Mouse (Mus musculus) hindbrain, embryonic 13.5 days (tissue): Measurements from ENCODE around the gene Slc29a3. TPM values are rescaled to one million over a fixed set of nuclear protein-coding genes. Genes with fewer than 3 reads are reported as not detected.
A peak's percentile ranks its signal among the peaks of the same experiment; 100 is the strongest.

ENCODE experiments used
- ATAC-seq: fragments of 200-750 bp; cut with Nextera tagmentation; 2 replicates; pipeline ENCODE4 v1.8.0; 2017; ENCODE audit warnings: moderate TSS enrichment; ENCODE audit not compliant: low FRiP score
- H3K27ac ChIP-seq: fragments of 300-500 bp; sonication (generic); 2 replicates; pipeline ENCODE4 v1.5.1; 2015; ENCODE audit warnings: inconsistent platforms, mild to moderate bottlenecking, moderate library complexity
- H3K27me3 ChIP-seq: fragments of 300-500 bp; sonication (generic); 2 replicates; pipeline ENCODE4 v1.6.1; 2015; ENCODE audit warnings: mild to moderate bottlenecking, inconsistent platforms
- H3K36me3 ChIP-seq: fragments of 300-500 bp; sonication (generic); 2 replicates; pipeline ENCODE4 v1.6.1; 2015; ENCODE audit warnings: mild to moderate bottlenecking, inconsistent platforms
- H3K4me1 ChIP-seq: fragments of 300-500 bp; sonication (generic); replicated peaks from 2 replicates; pipeline ENCODE4 v1.6.1; 2015; ENCODE audit warnings: inconsistent platforms
- H3K4me2 ChIP-seq: fragments of 300-500 bp; sonication (generic); 2 replicates; pipeline ENCODE4 v1.6.1; 2015; ENCODE audit warnings: inconsistent platforms, mild to moderate bottlenecking, moderate library complexity
- H3K4me3 ChIP-seq: fragments of 300-500 bp; sonication (generic); 2 replicates; pipeline ENCODE4 v1.5.1; 2015; ENCODE audit warnings: mild to moderate bottlenecking, inconsistent platforms
- H3K9ac ChIP-seq: fragments of 300-500 bp; sonication (generic); 2 replicates; pipeline ENCODE4 v1.6.1; 2015; ENCODE audit warnings: mild to moderate bottlenecking, inconsistent platforms
- H3K9me3 ChIP-seq: fragments of 300-500 bp; sonication (generic); 2 replicates; pipeline ENCODE4 v1.6.1; 2016; ENCODE audit warnings: inconsistent platforms
- WGBS: fragments of 180-500 bp; shearing (Covaris S2); methylation state at CpG from one replicate; pipeline ENCODE4 v1.1.7; 2015; 5-methylcytosine and 5-hydroxymethylcytosine counted together
- polyA plus RNA-seq: library from polyadenylated mRNA; unstranded; fragments of >200 nt; fragmentation: Nextera tagmentation; extraction: Ambion mirVana; gene quantifications from 2 replicates; pipeline ENCODE4 v1.2.1, GENCODE M21; 2015

Gene Slc29a3
- polyA plus RNA-seq: 14.1 and 15.8 TPM in 2 replicates

GRCm38 (mm10) chr10:60752040-60753020 lies at the start of gene Slc29a3:
TSS of gene Slc29a3 (minus strand) at chr10:60752794.
- Histone ChIP-seq H3K9me3 (no peaks in the 10 kb centered on the region), H3K9ac (peak within 1 kb of the TSS; percentile 87), H3K36me3 (peaks cover 15% of the 10 kb centered on the region), H3K27me3 (no peaks in the 10 kb centered on the region), H3K4me2 (peak within 1 kb of the TSS; percentile 87), H3K27ac (peak within 1 kb of the TSS; percentile 91), H3K4me1 (peaks cover 52% of the 10 kb centered on the region), H3K4me3 (peak within 1 kb of the TSS; percentile 58)
- WGBS: 7% methylated on average over 41 of the region's 41 CpGs
- peak; percentile 90 for ATAC-seq

- Histone ChIP-seq H3K4me2 (no peak overlapping the region), H3K9me3 (no peaks in the 10 kb centered on the region), H3K4me3 (no peak overlapping the region), H3K9ac (no peak overlapping the region), H3K36me3 (no peaks in the 10 kb centered on the region), H3K4me1 (peaks cover 56% of the 10 kb centered on the region), H3K27ac (no peak overlapping the region), H3K27me3 (peaks cover 61% of the 10 kb centered on the region)
- ATAC-seq: no peak
- WGBS: 68% methylated on average over 12 of the region's 12 CpGs
These were observed 49.4 kb upstream of the Slc29a3 start for GRCm38 (mm10) chr10:60801898-60802412.

DNA sequence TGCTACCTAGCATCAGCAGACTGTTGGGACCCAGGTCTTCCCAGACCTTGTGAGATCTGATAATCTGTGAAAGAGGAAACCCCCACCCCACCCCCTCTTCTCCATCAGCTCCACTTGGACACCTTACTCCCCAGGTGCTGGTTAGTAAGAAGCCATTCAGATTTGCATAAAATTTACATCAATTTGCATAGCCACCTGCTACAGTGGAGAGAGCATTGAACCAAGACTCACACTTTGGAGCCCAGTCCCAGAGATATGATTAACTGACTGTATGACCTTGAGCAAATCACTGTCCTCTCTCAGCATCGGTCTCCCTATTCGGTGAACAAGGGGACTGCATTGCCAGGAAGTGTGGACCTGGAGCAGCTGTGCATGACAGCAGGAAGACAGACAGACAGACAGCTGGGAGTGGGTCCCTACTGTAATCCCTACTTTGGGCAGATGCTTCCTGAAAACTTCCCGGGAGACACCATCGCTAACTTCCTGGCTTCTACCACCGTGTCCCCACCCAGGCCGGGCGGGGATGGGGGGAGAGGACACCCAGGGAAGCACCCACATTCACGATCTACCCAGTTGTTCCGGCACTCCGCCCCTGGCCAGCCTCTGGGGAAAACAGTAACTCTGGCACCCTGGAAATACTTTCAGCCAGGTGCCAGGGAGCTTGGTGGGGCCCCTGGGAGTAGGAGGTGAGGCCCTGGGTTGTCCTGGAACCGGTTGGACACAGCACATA lies 48.7 kb upstream of the Slc29a3 start:
- Histone ChIP-seq H3K9ac (no peak overlapping the region), H3K4me3 (no peak overlapping the region), H3K4me2 (no peak overlapping the region), H3K27me3 (peaks cover 58% of the 10 kb centered on the region), H3K27ac (0 out of 2 replicates have a peak overlapping the region, but pooled peaks have one; percentile 13), H3K36me3 (no peaks in the 10 kb centered on the region), H3K9me3 (no peaks in the 10 kb centered on the region), H3K4me1 (peaks cover 52% of the 10 kb centered on the region)
- WGBS: 31% methylated on average over 11 of the region's 11 CpGs
- ATAC-seq: 0 out of 2 replicates have a peak, but pooled peaks have one; percentile 26

DNA sequence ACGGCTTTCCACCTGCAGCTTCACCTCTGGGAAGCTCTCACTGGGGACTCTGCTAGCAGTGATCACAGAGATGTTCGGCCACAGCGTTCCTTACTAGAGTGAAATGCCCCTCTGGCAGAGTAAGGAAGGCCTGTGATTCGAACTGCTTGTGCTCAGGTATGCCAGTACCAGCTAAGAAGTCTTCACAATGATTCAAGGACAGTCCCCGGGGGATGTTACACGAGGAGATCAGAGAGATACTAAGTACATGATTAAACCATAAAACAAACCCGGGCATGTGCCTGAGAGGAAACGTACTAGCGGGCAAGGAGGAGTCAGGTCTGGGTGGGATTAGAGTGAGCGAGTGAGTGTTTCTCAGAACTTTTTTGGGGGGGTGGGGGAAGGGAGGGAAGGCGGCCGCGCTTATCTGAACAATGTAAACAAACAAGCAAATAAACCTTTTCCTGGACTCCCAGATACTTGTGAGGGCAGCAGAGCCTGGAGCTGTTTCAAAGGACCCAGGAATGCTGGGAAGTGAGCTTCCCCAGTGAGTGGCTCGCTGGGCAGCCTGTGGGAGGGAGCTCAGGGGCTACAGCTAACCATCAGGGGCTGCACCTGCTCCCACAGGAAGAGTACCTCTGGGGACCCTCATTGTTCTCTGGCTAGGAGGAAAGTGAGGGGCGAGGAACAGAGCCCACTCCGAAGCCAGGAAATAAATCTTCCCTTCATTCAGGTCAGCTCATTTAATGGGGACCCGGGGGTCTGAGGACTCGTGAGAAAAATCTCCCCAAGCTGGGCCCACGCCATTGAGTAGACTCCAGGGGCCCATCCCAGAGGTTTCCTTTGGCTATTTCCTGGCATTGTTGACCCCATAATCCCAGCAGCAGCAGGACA lies 47.9 kb upstream of the Slc29a3 start:
- Histone ChIP-seq H3K4me2 (no peak overlapping the region), H3K36me3 (no peaks in the 10 kb centered on the region), H3K4me3 (no peak overlapping the region), H3K9me3 (no peaks in the 10 kb centered on the region), H3K9ac (no peak overlapping the region), H3K27ac (0 out of 2 replicates have a peak overlapping the region, but pooled peaks have one; percentile 13), H3K27me3 (peaks cover 55% of the 10 kb centered on the region), H3K4me1 (peaks cover 50% of the 10 kb centered on the region)
- WGBS: 18% methylated on average over 19 of the region's 19 CpGs
- no peak for ATAC-seq

GRCm38 (mm10) chr10:60797682-60798422 lies 45.3 kb upstream of the Slc29a3 start:
- H3K4me1 ChIP-seq: peaks cover 39% of the 10 kb centered on the region
- no peak overlapping the region for H3K4me3 ChIP-seq
- WGBS: 89% methylated on average over 14 of the region's 14 CpGs
- no peak overlapping the region for H3K4me2 ChIP-seq
- H3K36me3 ChIP-seq: no peaks in the 10 kb centered on the region
- no peak for ATAC-seq
- H3K9ac ChIP-seq: no peak overlapping the region
- H3K27me3 ChIP-seq: peaks cover 56% of the 10 kb centered on the region
- no peak overlapping the region for H3K27ac ChIP-seq
- no peaks in the 10 kb centered on the region for H3K9me3 ChIP-seq

GRCm38 (mm10) chr10:60796474-60796873 lies 43.9 kb upstream of the Slc29a3 start:
- 90% methylated on average over 7 of the region's 7 CpGs for WGBS
- Histone ChIP-seq H3K9me3 (no peaks in the 10 kb centered on the region), H3K4me3 (no peak overlapping the region), H3K4me2 (no peak overlapping the region), H3K9ac (no peak overlapping the region), H3K27me3 (peaks cover 53% of the 10 kb centered on the region), H3K27ac (no peak overlapping the region), H3K36me3 (no peaks in the 10 kb centered on the region), H3K4me1 (peaks cover 46% of the 10 kb centered on the region)
- no peak for ATAC-seq

- Histone ChIP-seq H3K4me3 (no peak overlapping the region), H3K9me3 (no peaks in the 10 kb centered on the region), H3K4me2 (no peak overlapping the region), H3K36me3 (no peaks in the 10 kb centered on the region), H3K4me1 (peaks cover 41% of the 10 kb centered on the region), H3K9ac (0 out of 2 replicates have a peak overlapping the region, but pooled peaks have one; percentile 19), H3K27ac (no peak overlapping the region), H3K27me3 (peaks cover 50% of the 10 kb centered on the region)
- 79% methylated on average over 5 of the region's 5 CpGs for WGBS
- ATAC-seq: no peak
These were observed 43.4 kb upstream of the Slc29a3 start for GRCm38 (mm10) chr10:60796028-60796427.

- ATAC-seq: no peak
- H3K27ac ChIP-seq: no peak overlapping the region
- H3K27me3 ChIP-seq: peaks cover 50% of the 10 kb centered on the region
- no peaks in the 10 kb centered on the region for H3K9me3 ChIP-seq
- no peaks in the 10 kb centered on the region for H3K36me3 ChIP-seq
- 58% methylated on average over 8 of the region's 8 CpGs for WGBS
- no peak overlapping the region for H3K4me2 ChIP-seq
- H3K9ac ChIP-seq: no peak overlapping the region
- no peak overlapping the region for H3K4me3 ChIP-seq
- H3K4me1 ChIP-seq: peaks cover 29% of the 10 kb centered on the region
These were observed 42.2 kb upstream of the Slc29a3 start for GRCm38 (mm10) chr10:60794792-60795191.

GRCm38 (mm10) chr10:60794374-60794773 lies 41.8 kb upstream of the Slc29a3 start:
- H3K4me3 ChIP-seq: no peak overlapping the region
- no peaks in the 10 kb centered on the region for H3K36me3 ChIP-seq
- H3K27me3 ChIP-seq: peaks cover 46% of the 10 kb centered on the region
- no peaks in the 10 kb centered on the region for H3K9me3 ChIP-seq
- no peak overlapping the region for H3K4me2 ChIP-seq
- H3K27ac ChIP-seq: no peak overlapping the region
- ATAC-seq: no peak
- 20% methylated on average over 11 of the region's 11 CpGs for WGBS
- H3K4me1 ChIP-seq: peaks cover 26% of the 10 kb centered on the region
- H3K9ac ChIP-seq: no peak overlapping the region

GRCm38 (mm10) chr10:60792841-60793240 lies 40.2 kb upstream of the Slc29a3 start:
- Histone ChIP-seq H3K4me1 (peaks cover 32% of the 10 kb centered on the region), H3K9ac (no peak overlapping the region), H3K4me2 (no peak overlapping the region), H3K27me3 (peaks cover 30% of the 10 kb centered on the region), H3K4me3 (no peak overlapping the region), H3K27ac (no peak overlapping the region), H3K9me3 (no peaks in the 10 kb centered on the region), H3K36me3 (no peaks in the 10 kb centered on the region)
- no peak for ATAC-seq
- 10% methylated on average over 11 of the region's 11 CpGs for WGBS

DNA sequence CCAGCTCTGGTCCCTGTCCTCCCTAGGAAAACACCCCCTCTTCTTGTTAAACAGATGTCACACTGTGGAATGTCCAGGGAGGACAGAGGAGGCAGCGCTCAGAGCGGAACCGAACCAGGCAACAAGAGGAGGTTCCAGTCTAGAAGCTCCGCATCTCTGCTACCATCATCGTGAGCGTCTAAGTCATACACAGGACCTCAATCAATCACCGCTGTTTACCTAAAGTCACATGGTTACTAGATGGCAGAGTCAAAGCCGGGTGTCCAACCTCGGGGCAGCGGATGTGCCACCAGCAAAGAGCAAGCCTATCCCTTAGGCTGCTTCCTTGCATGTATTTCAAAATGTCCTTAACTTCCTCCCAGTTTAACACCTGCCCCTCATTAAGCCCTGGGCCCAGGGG lies 39.8 kb upstream of the Slc29a3 start:
- no peaks in the 10 kb centered on the region for H3K36me3 ChIP-seq
- no peak overlapping the region for H3K4me2 ChIP-seq
- no peak overlapping the region for H3K9ac ChIP-seq
- H3K27me3 ChIP-seq: peaks cover 29% of the 10 kb centered on the region; the same call in 1 of the 2 replicates
- H3K4me1 ChIP-seq: peaks cover 36% of the 10 kb centered on the region
- no peak for ATAC-seq
- H3K4me3 ChIP-seq: no peak overlapping the region
- no peaks in the 10 kb centered on the region for H3K9me3 ChIP-seq
- WGBS: 43% methylated on average over 10 of the region's 10 CpGs
- H3K27ac ChIP-seq: no peak overlapping the region; the same call in 1 of the 2 replicates
